Mouse (Mus musculus) heart, adult 2 months (tissue): Measurements from ENCODE around the gene Mitf.

Experiments used
- EP300 ChIP-seq: fragments of 200-500 bp; IDR thresholded peaks from 2 replicates; pipeline ENCODE4 v1.6.1; 2011; ENCODE audit warnings: low read depth, low read length, control low read depth; ENCODE audit not compliant: insufficient read depth
- POLR2A ChIP-seq: fragments of 200-500 bp; IDR thresholded peaks from 2 replicates; pipeline ENCODE4 v1.6.1; 2011; ENCODE audit warnings: mild to moderate bottlenecking, low read depth, low read length, control low read depth; ENCODE audit not compliant: insufficient read depth

DNA sequence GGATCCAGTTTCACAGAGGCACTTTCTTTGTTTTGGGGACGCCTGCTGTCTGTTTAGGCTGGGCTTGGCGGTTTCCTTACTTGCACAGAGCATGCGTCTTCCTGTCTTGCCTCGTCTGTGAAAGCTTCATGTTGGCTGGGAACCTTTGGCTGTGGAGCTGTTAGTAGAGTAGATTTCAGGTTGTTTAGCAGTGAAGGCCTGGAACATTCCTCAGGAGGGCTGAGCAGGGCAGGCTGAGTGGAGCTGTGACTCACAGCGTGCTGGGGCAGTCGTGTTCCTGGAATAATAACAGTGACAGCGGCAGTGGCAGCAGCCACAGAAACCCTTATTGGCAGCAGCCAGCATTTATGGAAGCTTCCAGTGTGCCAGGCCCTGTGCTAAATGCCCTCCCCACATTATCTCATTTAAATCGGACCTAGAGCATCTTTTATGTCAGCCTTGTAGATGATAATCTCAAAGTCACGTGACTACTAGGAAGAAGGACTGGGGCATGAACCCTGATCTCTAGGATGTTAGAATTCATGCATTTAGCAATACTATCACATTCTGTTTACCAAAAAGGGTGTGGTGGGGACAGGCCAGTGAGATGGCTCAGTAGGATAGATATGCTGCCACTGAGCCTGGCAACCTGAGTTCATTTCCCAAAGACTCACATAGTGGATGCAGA is 41.5 kb downstream of the Mitf start:
- TF ChIP-seq EP300 (no peak), POLR2A (no peak)
